Mouse (Mus musculus) liver, postnatal 0 days (tissue): Measurements from ENCODE around the gene Ucp2. TPM values are rescaled to one million over a fixed set of nuclear protein-coding genes. Genes with fewer than 3 reads are reported as not detected.

ENCODE experiments used
- ATAC-seq: fragments of 200-750 bp; cut with Nextera tagmentation; 2 replicates; pipeline ENCODE4 v1.8.0; 2017; ENCODE audit warnings: mild to moderate bottlenecking, moderate library complexity
- DNase-seq: peaks from one replicate; pipeline ENCODE4 v3.0.0-alpha.2; 2016
- H3K27ac ChIP-seq: fragments of 300-500 bp; sonication (generic); 2 replicates; pipeline ENCODE4 v1.5.1; 2014; ENCODE audit warnings: antibody characterized with exemption, moderate library complexity, mild to moderate bottlenecking, low read depth
- H3K27me3 ChIP-seq: fragments of 300-500 bp; sonication (generic); 2 replicates; pipeline ENCODE4 v1.6.1; 2014; ENCODE audit warnings: low read length, control low read depth, mixed read lengths; ENCODE audit not compliant: insufficient read depth
- H3K36me3 ChIP-seq: fragments of 300-500 bp; sonication (generic); replicated peaks from 2 replicates; pipeline ENCODE4 v1.6.1; 2014; ENCODE audit warnings: mild to moderate bottlenecking, control low read depth, low read length, moderate library complexity, mixed read lengths; ENCODE audit not compliant: insufficient read depth
- H3K4me1 ChIP-seq: fragments of 300-500 bp; sonication (generic); 2 replicates; pipeline ENCODE4 v1.6.1; 2014; ENCODE audit warnings: antibody characterized with exemption, mild to moderate bottlenecking, control low read depth; ENCODE audit not compliant: insufficient read depth
- H3K4me2 ChIP-seq: fragments of 300-500 bp; sonication (generic); 2 replicates; pipeline ENCODE4 v1.6.1; 2014; ENCODE audit warnings: low read depth, mild to moderate bottlenecking, low read length, moderate library complexity, mixed read lengths
- H3K4me3 ChIP-seq: fragments of 300-500 bp; sonication (generic); 2 replicates; pipeline ENCODE4 v1.5.1; 2014; ENCODE audit warnings: low read depth, low read length
- H3K9ac ChIP-seq: fragments of 300-500 bp; sonication (generic); replicated peaks from 2 replicates; pipeline ENCODE4 v1.6.1; 2014; ENCODE audit warnings: mild to moderate bottlenecking, moderate library complexity
- H3K9me3 ChIP-seq: fragments of 300-500 bp; sonication (generic); 2 replicates; pipeline ENCODE4 v1.6.1; 2016; ENCODE audit warnings: mild to moderate bottlenecking, control low read depth, low read length, mixed read lengths
- CTCF ChIP-seq: sonication (generic); IDR thresholded peaks from 2 replicates; pipeline ENCODE4 v1.5.1; 2016; ENCODE audit warnings: antibody characterized with exemption, low read depth
- EP300 ChIP-seq: IDR thresholded peaks from 2 replicates; pipeline ENCODE4 v1.6.1; 2016; ENCODE audit warnings: antibody characterized with exemption, low read depth, mild to moderate bottlenecking
- WGBS: fragments of 180-500 bp; shearing (Covaris S2); extraction: QIAGEN DNeasy Blood & Tissue Kit; methylation state at CpG from one replicate; pipeline ENCODE4 v1.1.7; 2014; ENCODE audit not compliant: insufficient replicate concordance; 5-methylcytosine and 5-hydroxymethylcytosine counted together
- polyA plus RNA-seq: library from polyadenylated mRNA; unstranded; fragments of >200 nt; fragmentation: Nextera tagmentation; extraction: Ambion mirVana; gene quantifications from 2 replicates; pipeline ENCODE4 v1.2.1, GENCODE M21; 2015

Ucp2 gene
- polyA plus RNA-seq, 1 experiment from 2014 or later = 530 TPM

GRCm38 (mm10) chr7:100535831-100536230 is 42.7 kb downstream of the Ucp2 start:
- H3K4me1 ChIP-seq = peaks cover 14% of the 10 kb centered on the region
- H3K4me3 ChIP-seq = no peak overlapping the region
- H3K27me3 ChIP-seq = no peaks in the 10 kb centered on the region
- H3K9me3 ChIP-seq = no peaks in the 10 kb centered on the region
- 63% methylated on average over 2 of the region's 2 CpGs for WGBS
- peaks cover 9% of the 10 kb centered on the region for H3K36me3 ChIP-seq
- H3K4me2 ChIP-seq = peak overlapping the region; percentile 77; the same call in 1 of the 2 replicates
- no peak for TF ChIP-seq CTCF
- TF ChIP-seq EP300 = no peak
- ATAC-seq = no peak
- no peak overlapping the region for H3K27ac ChIP-seq
- H3K9ac ChIP-seq = no peak overlapping the region
- no peak for DNase-seq

GRCm38 (mm10) chr7:100536804-100537518 is 43.8 kb downstream of the Ucp2 start, which contains the start of gene Coa4:
Gene Coa4, plus strand, starts transcription at chr7:100537071.
- peak; percentile 95 for DNase-seq
- WGBS = under 1% methylated on average over 33 of the region's 33 CpGs
- no peaks in the 10 kb centered on the region for H3K27me3 ChIP-seq
- H3K9ac ChIP-seq = peak within 1 kb of the TSS; percentile 73
- no peaks in the 10 kb centered on the region for H3K9me3 ChIP-seq
- peak; percentile 99 for ATAC-seq
- peaks cover 14% of the 10 kb centered on the region for H3K4me1 ChIP-seq
- H3K4me2 ChIP-seq = peak within 1 kb of the TSS; percentile 77
- peak within 1 kb of the TSS; percentile 86 for H3K27ac ChIP-seq
- TF ChIP-seq EP300 (no peak; the same call in 1 of the 2 replicates), CTCF (peak; percentile 33; the same call in 1 of the 2 replicates)
- H3K36me3 ChIP-seq = peaks cover 9% of the 10 kb centered on the region
- H3K4me3 ChIP-seq = peak within 1 kb of the TSS; percentile 74

GRCm38 (mm10) chr7:100537519-100537902 is 44.4 kb downstream of the Ucp2 start:
- no peak for DNase-seq
- H3K36me3 ChIP-seq = peaks cover 9% of the 10 kb centered on the region

GRCm38 (mm10) chr7:100539516-100539915 is 46.4 kb downstream of the Ucp2 start:
- peaks cover 9% of the 10 kb centered on the region for H3K36me3 ChIP-seq
- peaks cover 9% of the 10 kb centered on the region for H3K4me1 ChIP-seq
- peak overlapping the region; percentile 46 for H3K27ac ChIP-seq
- TF ChIP-seq CTCF (no peak), EP300 (peak; percentile 46; the same call in 1 of the 2 replicates)
- H3K4me2 ChIP-seq = no peak overlapping the region
- WGBS = 83% methylated on average over 9 of the region's 9 CpGs
- ATAC-seq = no peak
- no peaks in the 10 kb centered on the region for H3K9me3 ChIP-seq
- H3K9ac ChIP-seq = no peak overlapping the region
- H3K4me3 ChIP-seq = no peak overlapping the region
- H3K27me3 ChIP-seq = no peaks in the 10 kb centered on the region
- peak; percentile 38 for DNase-seq

More at GRCm38 (mm10) chr7:100537519-100537902, 44.4 kb downstream of the Ucp2 start:
- WGBS = 19% methylated on average over 7 of the region's 7 CpGs
- Histone ChIP-seq H3K9ac (peak overlapping the region; percentile 73), H3K4me3 (peak overlapping the region; percentile 74), H3K27ac (peak overlapping the region; percentile 86), H3K27me3 (no peaks in the 10 kb centered on the region), H3K9me3 (no peaks in the 10 kb centered on the region), H3K4me1 (peaks cover 14% of the 10 kb centered on the region), H3K4me2 (peak overlapping the region; percentile 77)
- no peak for ATAC-seq
- no peak for TF ChIP-seq EP300
- no peak for TF ChIP-seq CTCF

- peak overlapping the region; percentile 60 for H3K27ac ChIP-seq
- no peak overlapping the region for H3K4me2 ChIP-seq
- peaks cover 10% of the 10 kb centered on the region for H3K36me3 ChIP-seq
- no peaks in the 10 kb centered on the region for H3K9me3 ChIP-seq
- H3K27me3 ChIP-seq = no peaks in the 10 kb centered on the region
- ATAC-seq (peak; percentile 90), DNase-seq (no peak)
- TF ChIP-seq EP300 = no peak
- no peak for TF ChIP-seq CTCF
- H3K9ac ChIP-seq = no peak overlapping the region
- H3K4me3 ChIP-seq = no peak overlapping the region
- 46% methylated on average over 1 of the region's 1 CpGs for WGBS
- no peaks in the 10 kb centered on the region for H3K4me1 ChIP-seq
These were observed 51.3 kb downstream of the Ucp2 start for GRCm38 (mm10) chr7:100544437-100544836.

GRCm38 (mm10) chr7:100547631-100548030 is 54.5 kb downstream of the Ucp2 start:
- 60% methylated on average over 4 of the region's 4 CpGs for WGBS

More at GRCm38 (mm10) chr7:100547631-100548030, 54.5 kb downstream of the Ucp2 start:
- H3K36me3 ChIP-seq = peaks cover 9% of the 10 kb centered on the region
- H3K4me3 ChIP-seq = no peak overlapping the region
- no peaks in the 10 kb centered on the region for H3K27me3 ChIP-seq
- H3K27ac ChIP-seq = no peak overlapping the region; the same call in 1 of the 2 replicates
- ATAC-seq = no peak
- TF ChIP-seq CTCF = no peak
- no peak; the same call in 1 of the 2 replicates for TF ChIP-seq EP300
- no peaks in the 10 kb centered on the region for H3K9me3 ChIP-seq
- DNase-seq = no peak
- H3K4me1 ChIP-seq = no peaks in the 10 kb centered on the region
- no peak overlapping the region for H3K4me2 ChIP-seq
- no peak overlapping the region for H3K9ac ChIP-seq
